Mouse (Mus musculus): Measurements from ENCODE around the gene Rbm6. TPM values are rescaled to one million over a fixed set of nuclear protein-coding genes. Genes with fewer than 3 reads are reported as not detected.

Rbm6 gene
- total RNA-seq, 2 experiments from 2014 or later: 73.4 to 79.0 TPM

DNA sequence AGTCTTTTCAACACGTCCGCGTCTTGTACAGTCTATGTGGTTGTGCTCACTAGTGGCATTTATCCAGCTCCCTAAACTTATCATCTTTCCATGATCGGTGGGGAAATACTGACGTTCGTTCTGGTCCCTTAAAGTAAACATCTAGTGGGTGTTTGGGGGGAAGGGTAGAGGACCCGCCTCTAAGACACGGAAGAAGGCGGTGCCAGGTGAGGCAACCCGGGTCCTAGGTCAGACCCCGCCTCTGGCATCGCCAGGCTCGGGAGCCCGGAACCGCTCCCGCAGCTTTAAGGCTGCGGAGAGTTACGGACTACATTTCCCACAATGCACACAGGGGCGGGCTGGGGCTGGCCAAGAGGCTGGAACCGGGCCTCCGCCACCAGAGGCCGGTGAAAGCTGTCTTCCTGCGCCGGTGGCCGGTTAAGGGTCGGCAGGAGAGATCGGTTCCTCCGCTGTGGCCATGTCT, 14.8 kb upstream of the Rbm6 start, which contains the start of gene Mon1a:
Gene Mon1a (plus strand): TSS at position 348 of the 463 bp plus-strand sequence.
- intact Hi-C loops (cut with DNase I): no loop called here
- peak; percentile 79 for DNase-seq

DNA sequence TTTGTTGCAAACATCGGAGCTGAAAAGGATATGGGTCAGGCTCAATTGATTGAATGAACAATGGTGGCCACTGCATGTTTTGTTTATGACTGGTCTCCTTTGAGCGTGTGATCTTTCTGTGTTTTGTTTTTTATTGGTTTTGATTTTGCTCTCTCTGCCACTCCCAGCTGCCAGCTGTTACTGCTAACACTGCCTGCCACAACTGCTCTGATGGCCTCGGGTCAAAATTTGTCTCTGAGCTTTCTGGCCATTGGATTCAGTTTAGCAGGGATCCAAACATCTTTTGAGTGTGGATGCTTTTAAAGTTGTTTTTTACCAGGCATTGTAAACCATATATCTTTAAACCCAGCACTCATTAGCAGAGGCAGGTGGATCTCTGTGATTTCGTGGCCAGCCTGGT, 7.4 kb upstream of the Rbm6 start:
- intact Hi-C loops (cut with DNase I): no loop called here
- DNase-seq: no peak

DNA sequence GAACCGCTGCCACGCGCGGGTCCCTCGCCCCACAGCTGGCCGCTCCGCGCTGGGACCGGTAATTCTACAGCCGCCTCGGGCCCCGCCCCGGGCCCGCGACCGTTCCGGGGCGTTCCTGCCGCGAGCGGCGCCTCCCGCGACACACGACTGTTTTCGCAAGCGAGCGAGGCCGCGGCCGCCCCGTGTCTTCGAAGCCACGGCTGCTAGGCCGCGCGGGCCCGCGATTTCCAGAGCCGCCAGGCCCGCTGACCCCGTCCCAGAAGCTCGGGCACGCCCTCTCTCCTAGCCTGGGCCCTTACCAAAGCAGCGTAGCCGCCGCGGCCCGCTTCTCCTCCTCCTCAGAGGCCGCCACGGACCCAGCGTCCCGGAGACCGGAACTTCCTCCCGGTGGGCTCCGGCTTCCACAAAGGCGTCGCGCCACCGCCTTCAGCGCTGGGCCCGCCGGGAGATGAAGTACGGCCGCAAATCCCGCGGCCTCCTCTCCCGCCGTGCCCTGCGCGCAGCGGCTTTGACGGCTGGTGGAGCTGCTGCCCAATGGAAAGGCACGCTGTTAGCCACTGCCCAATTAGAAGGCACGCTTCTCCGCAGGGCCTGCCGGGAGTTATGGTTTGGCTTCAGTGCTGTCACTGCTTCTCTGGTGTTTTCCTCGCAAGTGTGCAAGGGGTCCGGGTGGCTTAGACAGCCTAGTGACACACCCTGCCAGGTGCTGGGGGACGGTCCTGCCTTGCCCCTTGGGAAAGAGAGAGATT, 513 bp downstream of the Rbm6 start:
- intact Hi-C loops (cut with DNase I): no loop called here
- DNase-seq: peak; percentile 96

DNA sequence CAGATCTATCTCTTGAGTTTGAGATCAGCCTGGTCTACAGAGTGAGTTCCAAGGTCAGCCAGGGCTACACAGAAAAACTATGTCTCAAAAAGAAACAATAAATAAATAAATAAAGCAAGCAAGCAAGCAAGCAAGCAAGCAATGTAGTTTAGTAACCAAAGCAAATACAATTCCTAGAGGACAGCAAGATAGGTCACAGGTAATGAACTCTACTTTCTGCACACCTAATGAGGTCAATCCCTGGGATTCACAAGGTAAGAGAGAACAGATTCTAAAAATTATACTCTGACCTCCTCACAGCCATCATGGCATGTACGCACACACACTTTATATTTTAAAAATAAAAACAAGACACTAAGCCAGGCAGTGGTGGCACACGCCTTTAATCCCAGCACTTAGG, 7.0 kb downstream of the Rbm6 start:
- DNase-seq: no peak
- intact Hi-C loops (cut with DNase I): no loop called here

DNA sequence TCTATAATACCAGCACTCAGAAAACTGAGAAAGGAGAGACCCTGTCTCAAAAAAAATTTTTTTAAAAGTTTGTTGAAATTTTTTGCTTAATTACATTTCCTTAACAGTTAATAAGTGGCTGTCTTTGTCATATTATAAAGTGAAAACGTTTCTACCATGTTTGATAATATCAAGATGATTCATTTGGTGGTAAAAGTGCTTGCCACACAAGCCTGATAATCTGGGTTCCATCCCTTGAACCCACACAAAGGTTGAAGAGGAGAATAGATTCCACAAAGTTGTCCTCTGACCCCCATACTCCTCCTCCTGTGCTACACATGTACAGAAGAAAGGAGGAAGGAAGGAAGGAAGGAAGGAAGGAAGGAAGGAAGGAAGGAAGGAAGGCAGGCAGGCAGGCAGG, 8.5 kb downstream of the Rbm6 start:
- no peak for DNase-seq
- intact Hi-C loops (cut with DNase I): no loop called here

DNA sequence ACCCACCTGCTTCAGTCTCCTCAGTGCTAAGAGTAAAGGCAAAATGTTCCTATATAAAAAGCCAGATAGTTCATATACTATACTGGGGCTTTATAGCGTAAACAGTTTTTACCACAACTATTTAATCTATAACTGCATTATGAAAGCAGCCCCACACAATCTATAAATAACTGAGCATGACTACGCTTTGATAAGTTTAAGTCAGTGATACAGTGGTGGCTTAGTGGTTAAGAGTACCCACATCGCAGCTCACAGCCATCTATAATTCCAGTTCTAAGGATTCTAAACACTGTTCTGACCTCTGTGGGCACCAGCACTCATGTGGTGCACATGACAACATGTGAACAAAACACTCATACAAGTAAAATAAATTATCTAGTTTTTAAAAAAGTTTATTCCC, 14.7 kb downstream of the Rbm6 start:
- no peak for DNase-seq
- intact Hi-C loops (cut with DNase I): no loop called here

DNA sequence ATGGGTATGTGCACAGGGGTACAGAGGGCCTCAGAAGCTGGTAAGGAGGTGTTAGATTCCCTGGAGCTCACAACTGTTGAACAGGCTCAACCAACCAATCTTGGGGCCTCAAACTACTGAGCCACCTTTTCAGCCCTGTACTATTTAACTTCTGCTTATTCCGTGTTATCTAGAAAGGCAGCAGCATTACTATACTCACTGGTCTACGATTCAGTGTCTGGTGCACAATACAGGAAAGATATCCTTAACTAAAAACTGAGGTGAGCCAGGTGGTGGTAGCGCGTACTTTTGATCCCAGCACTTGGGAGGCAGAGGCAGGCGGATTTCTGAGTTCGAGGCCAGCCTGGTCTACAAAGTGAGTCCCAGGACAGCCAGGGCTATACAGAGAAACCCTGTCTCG, 24.1 kb downstream of the Rbm6 start:
- no peak for DNase-seq
- intact Hi-C loops (cut with DNase I): no loop called here

DNA sequence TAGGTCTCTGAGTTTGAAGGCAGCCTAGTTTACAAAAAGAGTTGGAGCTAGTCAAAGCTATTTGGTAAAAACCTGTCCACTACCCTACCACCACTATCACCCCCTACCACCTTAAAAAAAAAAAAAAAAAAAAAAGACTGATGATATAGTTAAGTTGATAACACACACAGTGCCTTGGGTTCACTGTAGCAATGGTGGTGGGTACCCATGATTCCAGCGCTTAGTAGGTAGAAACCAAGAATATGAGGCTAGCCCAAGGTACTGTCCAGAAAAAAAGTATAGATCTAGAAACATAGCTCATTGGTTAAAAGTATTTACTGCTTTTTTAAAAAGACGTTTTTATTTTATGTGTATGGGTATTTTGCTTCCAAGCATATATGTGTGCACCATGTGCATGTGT, 30.3 kb downstream of the Rbm6 start:
- DNase-seq: no peak
- intact Hi-C loops (cut with DNase I): no loop called here

- intact Hi-C loops (cut with DNase I): no loop called here
- DNase-seq: no peak
Observed at GRCm38 (mm10) chr9:107838869-107839268, 34.2 kb downstream of the Rbm6 start.

DNA sequence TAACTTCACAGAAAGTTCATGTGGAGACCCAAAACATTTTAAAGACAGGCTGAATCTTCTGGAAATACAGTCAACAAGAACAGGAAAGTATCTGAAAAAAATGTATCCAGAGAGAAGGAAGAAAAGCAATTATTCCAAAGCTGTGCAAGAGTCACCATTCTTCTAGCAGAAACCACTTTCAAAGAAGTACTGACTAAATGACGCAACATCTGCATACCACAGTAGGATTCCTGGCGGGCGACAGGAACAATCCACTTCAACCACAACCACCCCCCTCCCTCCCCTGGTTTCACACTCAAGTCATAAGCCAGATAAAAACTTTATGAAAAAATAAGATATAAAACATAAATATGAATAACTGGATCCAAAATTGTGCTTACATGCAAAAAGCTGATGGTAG, 39.2 kb downstream of the Rbm6 start:
- no peak for DNase-seq
- intact Hi-C loops (cut with DNase I): no loop called here

GRCm38 (mm10) chr9:107831765-107832164, 41.3 kb downstream of the Rbm6 start:
- intact Hi-C loops (cut with DNase I): no loop called here
- DNase-seq: no peak

GRCm38 (mm10) chr9:107812132-107812531, 60.9 kb downstream of the Rbm6 start:
- DNase-seq: no peak
- intact Hi-C loops (cut with DNase I): no loop called here

DNA sequence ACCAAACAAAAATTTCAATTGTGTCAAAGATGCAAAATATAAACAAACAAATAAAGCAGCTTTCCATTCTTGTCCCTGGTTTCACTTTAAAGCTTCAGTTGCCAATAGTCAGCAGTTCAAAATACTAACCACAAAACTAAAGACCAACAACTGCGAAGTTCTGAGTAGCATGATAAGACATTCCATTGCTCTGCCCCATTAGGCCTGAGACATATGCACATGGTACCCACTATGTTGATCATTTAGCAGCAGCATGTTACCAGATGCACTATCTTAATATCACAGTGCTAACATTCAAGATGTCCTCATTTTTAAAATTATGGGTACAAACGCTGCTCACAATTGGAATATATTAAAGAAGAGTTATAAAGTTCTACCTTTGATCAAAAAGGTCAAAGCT, 62.1 kb downstream of the Rbm6 start:
- no peak for DNase-seq
- intact Hi-C loops (cut with DNase I): no loop called here

- intact Hi-C loops (cut with DNase I): no loop called here
- no peak for DNase-seq
Observed at GRCm38 (mm10) chr9:107791714-107792113, 81.3 kb downstream of the Rbm6 start.

DNA sequence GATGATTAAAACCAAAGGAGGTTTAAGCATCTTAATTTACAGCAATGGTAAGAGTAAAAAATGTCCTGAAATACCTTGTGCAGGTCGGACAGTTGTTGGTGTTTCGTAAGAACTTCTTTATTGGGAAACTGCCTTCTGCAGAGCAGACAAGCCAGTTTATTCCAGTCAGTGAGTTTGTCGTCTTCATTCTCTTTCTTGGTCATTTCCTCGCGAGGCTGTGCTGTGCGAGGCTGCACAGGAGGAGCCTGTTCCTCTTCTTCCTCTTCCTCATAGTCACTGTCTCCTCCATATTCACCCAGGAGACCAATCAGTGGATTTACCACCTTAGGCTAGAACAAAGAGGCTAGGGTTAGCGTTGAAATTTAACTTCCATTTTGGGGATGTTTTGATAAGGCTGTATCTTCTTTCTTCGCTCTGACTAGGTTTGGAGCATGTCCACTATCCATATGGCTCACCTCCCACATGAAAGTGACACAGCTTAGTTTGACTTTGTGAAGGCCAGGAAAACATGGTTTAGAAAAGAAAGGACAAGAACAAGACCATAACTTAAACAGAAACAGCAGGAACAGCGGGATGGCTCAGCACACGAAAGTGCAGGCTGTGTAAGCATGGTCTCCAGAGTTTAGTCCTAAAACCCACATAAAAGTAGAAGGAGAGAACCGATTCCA, 90.4 kb downstream of the Rbm6 start:
- no peak for DNase-seq
- intact Hi-C loops (cut with DNase I): no loop called here

- DNase-seq: no peak
- intact Hi-C loops (cut with DNase I): no loop called here
Observed at GRCm38 (mm10) chr9:107776809-107777208, 96.2 kb downstream of the Rbm6 start.

- intact Hi-C loops (cut with DNase I): no loop called here
- DNase-seq: no peak
Observed at GRCm38 (mm10) chr9:107774411-107774810, 98.6 kb downstream of the Rbm6 start.

DNA sequence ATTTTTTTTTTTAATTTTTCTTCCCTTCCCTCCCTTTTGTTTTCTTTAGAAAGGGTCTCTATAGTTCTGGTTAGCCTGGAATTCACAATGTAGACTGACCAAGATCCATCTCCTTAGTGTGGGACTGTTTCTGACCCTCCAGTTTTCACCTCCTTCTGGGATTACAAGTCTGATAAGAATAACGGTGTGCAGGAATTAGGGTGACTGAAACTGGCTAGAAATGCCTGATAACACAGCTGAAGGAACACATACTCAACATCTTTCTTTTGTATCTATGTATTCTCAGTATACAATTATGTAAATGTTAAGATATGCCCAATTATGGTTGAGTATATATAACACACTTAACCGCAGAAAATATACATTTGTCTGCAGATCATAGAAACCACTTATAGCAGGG, 101.3 kb downstream of the Rbm6 start:
- intact Hi-C loops (cut with DNase I): no loop called here
- no peak for DNase-seq

DNA sequence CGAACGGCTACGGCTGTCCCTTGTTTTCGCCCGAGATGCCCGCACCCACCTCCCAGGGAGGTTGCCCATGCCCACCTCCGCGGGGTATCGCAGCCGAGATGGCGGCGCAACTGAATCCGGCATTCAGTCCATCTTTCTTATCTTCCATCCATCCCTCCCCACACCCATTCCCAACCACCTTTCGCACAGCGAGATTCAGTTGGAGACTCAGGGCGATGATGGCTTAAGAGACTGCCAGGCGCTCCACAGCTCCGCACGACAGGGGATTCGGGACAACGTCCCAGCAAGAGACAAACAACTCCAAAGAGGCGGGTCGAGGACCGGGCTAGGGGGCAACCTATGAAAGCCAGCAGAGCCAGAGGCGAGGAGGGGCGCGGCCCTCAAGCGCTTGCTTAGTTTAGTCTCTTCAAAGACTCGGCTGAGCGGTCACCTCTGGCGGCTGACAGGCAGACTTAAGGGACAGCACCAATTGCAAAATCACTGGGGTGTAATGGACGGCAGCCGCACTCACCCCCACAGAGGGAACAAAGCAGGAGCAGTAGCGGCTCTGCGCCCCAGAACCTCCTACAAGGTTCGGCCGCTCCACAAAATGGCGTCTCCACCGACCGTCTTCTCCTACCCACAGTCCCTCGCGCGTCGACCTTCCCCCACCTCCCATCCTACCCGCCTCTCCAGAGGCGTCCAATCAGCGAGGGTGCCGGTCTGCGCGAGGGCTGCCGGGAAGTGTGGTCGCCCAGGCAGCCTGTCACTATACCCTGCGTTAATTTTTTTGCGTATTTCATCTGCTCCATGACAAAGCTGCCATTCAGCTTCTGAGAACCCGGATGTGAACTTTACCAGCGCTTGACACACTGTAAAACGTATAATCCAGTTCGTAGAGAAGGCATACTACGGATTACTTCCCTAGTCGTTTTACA, 102.4 kb downstream of the Rbm6 start, which contains the start of gene Rbm5:
Gene Rbm5 (minus strand): TSS at position 623 of the 917 bp plus-strand sequence.
- intact Hi-C loops (cut with DNase I): no loop called here

DNA sequence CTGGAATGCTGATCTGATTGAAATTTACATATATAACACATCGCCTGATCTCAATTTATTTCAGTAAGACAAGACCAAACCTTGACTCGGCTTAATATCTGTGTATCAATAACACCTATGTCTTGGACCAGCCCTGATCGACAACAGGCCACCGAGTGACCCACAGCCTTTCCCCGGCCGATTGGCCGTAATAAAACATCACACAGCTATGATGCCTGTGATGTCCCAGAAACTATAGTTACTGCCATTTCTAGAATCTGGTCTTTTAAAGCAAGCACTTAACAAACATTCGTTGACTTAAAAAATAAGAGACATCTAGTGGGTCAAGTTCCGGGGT, 103.0 kb downstream of the Rbm6 start:
- intact Hi-C loops (cut with DNase I): no loop called here

More for the DNA sequence above, 102.4 kb downstream of the Rbm6 start, which contains the start of gene Rbm5:
- DNase-seq: peak; percentile 96

DNA sequence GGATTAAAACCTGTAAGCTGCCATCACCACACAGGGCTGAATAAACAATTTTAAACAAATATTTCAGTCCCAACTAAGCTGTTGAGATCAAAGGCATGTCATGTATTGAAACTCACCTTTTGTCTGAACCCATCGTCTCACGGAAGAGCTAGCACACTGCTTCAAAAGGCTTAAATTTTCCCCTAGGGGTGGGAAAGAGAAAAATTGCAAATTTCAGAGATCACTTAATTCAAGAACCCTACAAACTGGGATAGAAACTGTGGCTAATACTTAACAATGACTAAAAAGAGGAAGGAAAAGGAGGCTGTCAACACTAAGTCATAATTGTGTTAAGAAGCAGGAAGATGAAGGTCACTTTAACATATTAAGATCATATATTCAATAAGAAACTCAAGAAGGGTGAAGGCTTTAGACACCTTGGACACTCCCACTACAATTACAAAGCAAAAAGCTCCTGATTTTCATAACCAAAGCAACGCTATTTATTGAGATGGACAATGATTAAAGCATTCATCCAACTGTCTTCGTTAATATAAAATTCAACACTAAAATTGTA, 103.5 kb downstream of the Rbm6 start:
- intact Hi-C loops (cut with DNase I): no loop called here
- DNase-seq: no peak

More for the DNA sequence above, 103.0 kb downstream of the Rbm6 start:
- DNase-seq: no peak

Data from left cerebral cortex, postnatal 4 days (tissue).